Mouse (Mus musculus) liver, embryonic 14.5 days (tissue): ENCODE results near the gene Igf1r. TPM values are rescaled to one million over a fixed set of nuclear protein-coding genes. Genes with fewer than 3 reads are reported as not detected.

Experiments used
- ATAC-seq: fragments of 200-750 bp; cut with Nextera tagmentation; 2 replicates; pipeline ENCODE4 v1.8.0; 2017; ENCODE audit warnings: moderate number of reproducible peaks, mild to moderate bottlenecking, moderate library complexity; ENCODE audit not compliant: insufficient read depth
- DNase-seq, 3 experiments: peaks; one replicate each; pipeline ENCODE4 v3.0.0-alpha.2; 2012 to 2013; ENCODE audit warnings: low read depth in 3 of 3, low spot score in 3 of 3
- H3K27ac ChIP-seq: fragments of 300-500 bp; sonication (generic); 2 replicates; pipeline ENCODE4 v1.5.1; 2014; ENCODE audit warnings: moderate library complexity, mild to moderate bottlenecking, control low read depth, inconsistent platforms
- H3K27me3 ChIP-seq: fragments of 300-500 bp; sonication (generic); 2 replicates; pipeline ENCODE4 v1.6.1; 2014; ENCODE audit warnings: mild to moderate bottlenecking, low read length, moderate library complexity; ENCODE audit not compliant: control insufficient read depth, insufficient read depth
- H3K36me3 ChIP-seq: fragments of 300-500 bp; sonication (generic); replicated peaks from 2 replicates; pipeline ENCODE4 v1.6.1; 2014; ENCODE audit warnings: low read depth; ENCODE audit not compliant: control insufficient read depth, insufficient read depth
- H3K4me1 ChIP-seq, 2 experiments: fragments of 200-500 bp in 1 of 2; fragments of 300-500 bp in 1 of 2; sonication (generic) in 1 of 2; replicated peaks; 2 replicates each; pipeline ENCODE4 v1.6.1; 2012 to 2014; ENCODE audit warnings: antibody characterized with exemption in 1 of 2, inconsistent platforms in 1 of 2, low read length in 1 of 2; ENCODE audit not compliant: control insufficient read depth in 2 of 2, insufficient read depth in 2 of 2
- H3K4me2 ChIP-seq: fragments of 300-500 bp; sonication (generic); 2 replicates; pipeline ENCODE4 v1.6.1; 2014; ENCODE audit warnings: low read depth, mild to moderate bottlenecking, control low read depth, moderate library complexity
- H3K4me3 ChIP-seq, 2 experiments: fragments of 200-500 bp in 1 of 2; fragments of 300-500 bp in 1 of 2; sonication (generic) in 1 of 2; 2 replicates each; pipeline ENCODE4 v1.5.1; 2012 to 2014; ENCODE audit warnings: low read depth in 2 of 2, low read length in 2 of 2, mild to moderate bottlenecking in 2 of 2, control low read depth in 1 of 2, inconsistent platforms in 1 of 2, moderate library complexity in 1 of 2; ENCODE audit not compliant: insufficient read depth in 1 of 2
- H3K9ac ChIP-seq: fragments of 300-500 bp; sonication (generic); replicated peaks from 2 replicates; pipeline ENCODE4 v1.6.1; 2014; ENCODE audit warnings: mild to moderate bottlenecking, control low read depth, moderate library complexity
- H3K9me3 ChIP-seq: fragments of 300-500 bp; sonication (generic); 2 replicates; pipeline ENCODE4 v1.6.1; 2016; ENCODE audit warnings: low read length, mixed read lengths; ENCODE audit not compliant: control insufficient read depth
- CTCF ChIP-seq: IDR thresholded peaks from 2 replicates; pipeline ENCODE4 v1.5.1; 2016; ENCODE audit warnings: antibody characterized with exemption, low read depth, control low read depth
- EP300 ChIP-seq: IDR thresholded peaks from 2 replicates; pipeline ENCODE4 v1.6.1; 2016; ENCODE audit warnings: antibody characterized with exemption, low read depth
- WGBS: fragments of 180-500 bp; shearing (Covaris S2); extraction: QIAGEN DNeasy Blood & Tissue Kit; methylation state at CpG from one replicate; pipeline ENCODE4 v1.1.7; 2014; ENCODE audit not compliant: insufficient replicate concordance; 5-methylcytosine and 5-hydroxymethylcytosine counted together
- polyA plus RNA-seq, 2 experiments: library from polyadenylated mRNA; depleted of rRNA in 1 of 2; stranded (reverse) in 1 of 2; unstranded in 1 of 2; fragments of >200 nt; fragmentation: Nextera tagmentation in 1 of 2; extraction: Ambion mirVana in 1 of 2; gene quantifications; 2 replicates each; pipeline versions ENCODE4 v1.2.1 to v1.2.3; 2012 to 2014

The Igf1r gene
- polyA plus RNA-seq, 2 experiments: 2.3 to 2.5 TPM

DNA sequence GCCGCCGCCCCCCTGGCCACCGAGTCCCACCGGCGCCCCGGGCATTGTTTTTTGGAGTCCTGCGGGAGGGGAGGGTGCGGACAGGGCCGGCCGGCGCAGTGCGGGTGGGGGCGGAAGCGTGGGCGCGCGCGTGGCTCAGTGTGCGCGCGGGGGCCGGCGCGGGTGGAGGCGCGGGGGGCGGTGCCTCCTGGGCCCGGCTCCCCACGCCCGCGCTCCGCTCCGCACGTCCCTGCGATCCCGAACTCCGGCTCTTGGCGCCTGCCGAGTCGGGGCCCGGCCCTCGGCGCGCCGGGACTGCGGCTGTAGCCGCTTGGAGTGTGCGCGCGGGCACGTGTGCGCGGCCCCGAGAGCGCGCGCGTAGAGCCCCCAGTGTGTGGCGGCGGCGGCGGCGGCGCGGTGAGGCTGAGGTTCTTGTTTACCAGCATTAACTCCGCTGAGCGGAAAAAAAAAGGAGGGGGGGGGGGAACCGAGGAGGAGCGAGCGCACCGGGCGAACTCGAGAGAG is 1.0 kb upstream of the Igf1r start:
- WGBS: under 1% methylated on average over 59 of the region's 73 CpGs
- ATAC-seq: peak; percentile 86

GRCm38 (mm10) chr7:67952036-67952681 is 468 bp upstream of the Igf1r start:
- Histone ChIP-seq H3K36me3 (no peaks in the 10 kb centered on the region), H3K27me3 (peaks cover 8% of the 10 kb centered on the region), H3K9ac (peak overlapping the region; percentile 74), H3K9me3 (no peaks in the 10 kb centered on the region), H3K4me1 (peaks cover 0 to 18% of the 10 kb centered on the region in 2 experiments; a peak in 3 of 4 replicates), H3K4me3 (peak overlapping the region; percentile 73 to 82), H3K27ac (peak overlapping the region; percentile 33), H3K4me2 (peak overlapping the region; percentile 90)
- TF ChIP-seq EP300 (no peak), CTCF (no peak)
- WGBS: under 1% methylated on average over 74 of the region's 91 CpGs
- DNase-seq (peak in 1 of 3 experiments; percentile 48), ATAC-seq (peak; percentile 51)

More for the DNA sequence above, 1.0 kb upstream of the Igf1r start:
- peak overlapping the region; percentile 74 for H3K9ac ChIP-seq
- TF ChIP-seq CTCF: no peak
- no peak for TF ChIP-seq EP300
- H3K36me3 ChIP-seq: no peaks in the 10 kb centered on the region
- peak overlapping the region; percentile 73 to 82 for H3K4me3 ChIP-seq
- H3K4me2 ChIP-seq: peak overlapping the region; percentile 90
- peaks cover 8% of the 10 kb centered on the region for H3K27me3 ChIP-seq
- DNase-seq: peak; percentile 79 to 85 (median 80)
- H3K4me1 ChIP-seq: peaks cover 0 to 17% of the 10 kb centered on the region in 2 experiments; a peak in 3 of 4 replicates
- H3K27ac ChIP-seq: peak overlapping the region; percentile 72
- H3K9me3 ChIP-seq: no peaks in the 10 kb centered on the region

DNA sequence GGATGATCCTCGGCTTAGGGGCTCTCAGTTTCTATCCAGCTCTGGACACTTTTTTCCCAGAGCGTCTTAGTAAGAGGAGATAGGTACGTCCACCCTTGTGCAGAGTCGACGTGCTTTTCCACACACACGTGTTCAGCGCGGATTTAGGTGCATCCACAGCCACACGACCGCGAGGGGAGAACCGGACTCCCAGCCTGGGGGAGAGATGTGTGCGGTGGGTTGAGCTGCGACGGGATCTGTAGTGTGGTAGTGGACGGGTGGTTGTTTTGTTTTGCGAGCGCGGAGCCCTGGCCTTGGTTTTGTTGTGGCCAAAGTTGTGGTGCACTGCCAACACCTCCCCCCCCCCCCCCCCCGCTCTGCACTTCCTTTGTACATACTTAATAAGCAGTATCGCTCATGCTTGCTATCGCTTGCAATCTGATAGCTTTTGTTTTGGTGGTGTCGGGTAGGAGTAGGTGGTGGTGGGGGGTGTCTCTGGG is 1.2 kb downstream of the Igf1r start:
- Histone ChIP-seq H3K4me3 (peak overlapping the region; percentile 73 to 82), H3K9ac (peak overlapping the region; percentile 74), H3K4me1 (peaks cover 0 to 26% of the 10 kb centered on the region in 2 experiments; a peak in 3 of 4 replicates), H3K27ac (no peak overlapping the region), H3K36me3 (no peaks in the 10 kb centered on the region), H3K27me3 (peaks cover 3% of the 10 kb centered on the region), H3K4me2 (peak overlapping the region; percentile 90), H3K9me3 (no peaks in the 10 kb centered on the region)
- under 1% methylated on average over 23 of the region's 23 CpGs for WGBS
- DNase-seq: no peak
- no peak for ATAC-seq
- no peak for TF ChIP-seq CTCF
- no peak for TF ChIP-seq EP300

- no peak overlapping the region; the same call in 1 of the 2 replicates for H3K9ac ChIP-seq
- H3K36me3 ChIP-seq: no peaks in the 10 kb centered on the region
- no peaks in the 10 kb centered on the region for H3K9me3 ChIP-seq
- H3K27me3 ChIP-seq: no peaks in the 10 kb centered on the region; the same call in 1 of the 2 replicates
- DNase-seq: no peak
- H3K27ac ChIP-seq: no peak overlapping the region
- ATAC-seq: no peak
- no peak for TF ChIP-seq CTCF
- no peak for TF ChIP-seq EP300
- peak overlapping the region in 1 of 2 experiments; percentile 73; a peak in 2 of 4 replicates for H3K4me3 ChIP-seq
- WGBS: 46% methylated on average over 10 of the region's 10 CpGs
- peaks cover 0 to 26% of the 10 kb centered on the region in 2 experiments; a peak in 3 of 4 replicates for H3K4me1 ChIP-seq
- peak overlapping the region; percentile 90 for H3K4me2 ChIP-seq
Observed at GRCm38 (mm10) chr7:67954591-67955185, 2.1 kb downstream of the Igf1r start.

DNA sequence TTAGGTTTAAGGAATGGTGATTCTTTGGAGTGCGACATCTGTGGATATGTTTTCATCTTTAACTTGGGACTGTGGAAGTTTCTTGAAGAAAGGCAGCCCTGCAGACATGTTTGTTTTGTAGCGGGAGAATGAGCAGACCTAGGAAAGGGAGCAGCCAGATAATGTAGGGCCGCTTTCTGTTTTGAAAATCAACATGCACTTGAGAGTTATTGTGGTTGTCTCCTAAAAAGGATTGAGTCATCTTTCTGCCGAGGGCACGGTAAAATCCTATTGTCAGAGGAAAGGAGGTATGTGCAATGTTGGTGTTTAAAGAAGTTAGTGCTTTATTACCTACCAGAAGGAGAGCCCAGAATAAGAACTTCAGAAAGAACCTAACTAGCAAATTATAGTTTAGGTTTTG is 2.6 kb downstream of the Igf1r start:
- ATAC-seq (no peak), DNase-seq (no peak)
- 42% methylated on average over 5 of the region's 5 CpGs for WGBS
- H3K4me2 ChIP-seq: peak overlapping the region; percentile 90
- no peaks in the 10 kb centered on the region for H3K9me3 ChIP-seq
- no peaks in the 10 kb centered on the region; the same call in 1 of the 2 replicates for H3K27me3 ChIP-seq
- TF ChIP-seq EP300 (no peak), CTCF (no peak)
- peak overlapping the region in 1 of 2 experiments; percentile 73; a peak in 2 of 4 replicates for H3K4me3 ChIP-seq
- peaks cover 0 to 25% of the 10 kb centered on the region in 2 experiments; a peak in 3 of 4 replicates for H3K4me1 ChIP-seq
- no peak overlapping the region for H3K27ac ChIP-seq
- peak overlapping the region; percentile 13; the same call in 1 of the 2 replicates for H3K9ac ChIP-seq
- H3K36me3 ChIP-seq: no peaks in the 10 kb centered on the region
